Mouse (Mus musculus): ENCODE data around the gene Zfp653.

The Zfp653 gene

GRCm38 (mm10) chr9:22069881-22070553 is 1.2 kb downstream of the Zfp653 start:
- no peak for DNase-seq (ENCODE audit: low spot score in 2 of 2)

- DNase-seq (ENCODE audit: low spot score in 2 of 2): no peak
These were observed 4.0 kb downstream of the Zfp653 start for GRCm38 (mm10) chr9:22067195-22067594.

GRCm38 (mm10) chr9:22066433-22066832 is 4.7 kb downstream of the Zfp653 start:
- peak; percentile 40 to 55 for DNase-seq (ENCODE audit: low spot score in 2 of 2)

- no peak for DNase-seq (ENCODE audit: low spot score in 2 of 2)
These were observed 5.5 kb downstream of the Zfp653 start for GRCm38 (mm10) chr9:22065642-22066041.

GRCm38 (mm10) chr9:22064341-22064740 is 6.8 kb downstream of the Zfp653 start:
- DNase-seq (ENCODE audit: low spot score in 2 of 2): peak in 1 of 2 experiments; percentile 48

GRCm38 (mm10) chr9:22061339-22061738 is 9.8 kb downstream of the Zfp653 start:
- DNase-seq (ENCODE audit: low spot score in 2 of 2): peak; percentile 73 to 79

GRCm38 (mm10) chr9:22058011-22058424 is 13.2 kb downstream of the Zfp653 start:
- peak; percentile 23 to 32 for DNase-seq (ENCODE audit: low spot score in 2 of 2)

- DNase-seq (ENCODE audit: low spot score in 2 of 2): no peak
These were observed 14.1 kb downstream of the Zfp653 start for GRCm38 (mm10) chr9:22057031-22057517.

- DNase-seq (ENCODE audit: low spot score in 2 of 2): no peak
These were observed 14.8 kb downstream of the Zfp653 start for GRCm38 (mm10) chr9:22056303-22056910.

- DNase-seq (ENCODE audit: low spot score in 2 of 2): no peak
These were observed 15.5 kb downstream of the Zfp653 start for GRCm38 (mm10) chr9:22055713-22056112.

- DNase-seq (ENCODE audit: low spot score in 2 of 2): peak; percentile 84 to 87
These were observed 16.6 kb downstream of the Zfp653 start for GRCm38 (mm10) chr9:22054411-22055076.

- no peak for DNase-seq (ENCODE audit: low spot score in 2 of 2)
These were observed 17.5 kb downstream of the Zfp653 start for GRCm38 (mm10) chr9:22053657-22054056.

GRCm38 (mm10) chr9:22051958-22052254 is 19.3 kb downstream of the Zfp653 start, which contains the start of gene Elavl3:
Elavl3 (minus strand) TSS chr9:22052023.
- peak; percentile 82 to 86 for DNase-seq (ENCODE audit: low spot score in 2 of 2)

GRCm38 (mm10) chr9:22051161-22051957 is 19.8 kb downstream of the Zfp653 start:
- DNase-seq (ENCODE audit: low spot score in 2 of 2): peak in 1 of 2 experiments; percentile 39

- DNase-seq (ENCODE audit: low spot score in 2 of 2): peak; percentile 69 to 70
These were observed 20.8 kb downstream of the Zfp653 start for GRCm38 (mm10) chr9:22050351-22050889.

- no peak for DNase-seq (ENCODE audit: low spot score in 2 of 2)
These were observed 21.4 kb downstream of the Zfp653 start for GRCm38 (mm10) chr9:22049721-22050270.

GRCm38 (mm10) chr9:22049315-22049714 is 21.9 kb downstream of the Zfp653 start:
- no peak for DNase-seq (ENCODE audit: low spot score in 2 of 2)

- no peak for DNase-seq (ENCODE audit: low spot score in 2 of 2)
These were observed 23.8 kb downstream of the Zfp653 start for GRCm38 (mm10) chr9:22047329-22047728.

GRCm38 (mm10) chr9:22041832-22042231 is 29.3 kb downstream of the Zfp653 start:
- no peak for DNase-seq (ENCODE audit: low spot score in 2 of 2)

GRCm38 (mm10) chr9:22037826-22038225 is 33.4 kb downstream of the Zfp653 start:
- DNase-seq (ENCODE audit: low spot score in 2 of 2): no peak

GRCm38 (mm10) chr9:22035300-22036044 is 35.7 kb downstream of the Zfp653 start:
- no peak for DNase-seq (ENCODE audit: low spot score in 2 of 2)
